Mouse (Mus musculus) liver, embryonic 13.5 days (tissue): ENCODE measurements around the gene Slc4a2. TPM values are rescaled to one million over a fixed set of nuclear protein-coding genes. Genes with fewer than 3 reads are reported as not detected.

Experiments
- ATAC-seq: fragments of 200-750 bp; cut with Nextera tagmentation; 2 replicates; pipeline ENCODE4 v1.8.0; 2017; ENCODE audit warnings: low read depth, mild to moderate bottlenecking, moderate number of reproducible peaks, moderate library complexity
- DNase-seq: peaks from one replicate; pipeline ENCODE4 v3.0.0; 2022
- H3K27ac ChIP-seq: fragments of 300-500 bp; sonication (generic); 2 replicates; pipeline ENCODE4 v1.5.1; 2015; ENCODE audit warnings: moderate library complexity, mild to moderate bottlenecking, inconsistent platforms
- H3K27me3 ChIP-seq: fragments of 300-500 bp; sonication (generic); 2 replicates; pipeline ENCODE4 v1.6.1; 2015; ENCODE audit warnings: mild to moderate bottlenecking, inconsistent platforms
- H3K36me3 ChIP-seq: fragments of 300-500 bp; sonication (generic); 2 replicates; pipeline ENCODE4 v1.6.1; 2015; ENCODE audit warnings: mild to moderate bottlenecking, inconsistent platforms
- H3K4me1 ChIP-seq: fragments of 300-500 bp; sonication (generic); replicated peaks from 2 replicates; pipeline ENCODE4 v1.6.1; 2015; ENCODE audit warnings: inconsistent platforms
- H3K4me2 ChIP-seq: fragments of 300-500 bp; sonication (generic); 2 replicates; pipeline ENCODE4 v1.6.1; 2015; ENCODE audit warnings: inconsistent platforms, mild to moderate bottlenecking, moderate library complexity
- H3K4me3 ChIP-seq: fragments of 300-500 bp; sonication (generic); replicated peaks from 2 replicates; pipeline ENCODE4 v1.5.1; 2015; ENCODE audit warnings: mild to moderate bottlenecking, inconsistent platforms
- H3K9ac ChIP-seq: fragments of 300-500 bp; sonication (generic); 2 replicates; pipeline ENCODE4 v1.6.1; 2015; ENCODE audit warnings: mild to moderate bottlenecking, inconsistent platforms
- H3K9me3 ChIP-seq: fragments of 300-500 bp; sonication (generic); replicated peaks from 2 replicates; pipeline ENCODE4 v1.6.1; 2016; ENCODE audit warnings: inconsistent platforms
- WGBS: fragments of 180-500 bp; shearing (Covaris S2); methylation state at CpG from one replicate; pipeline ENCODE4 v1.1.7; 2015; ENCODE audit not compliant: insufficient replicate concordance; 5-methylcytosine and 5-hydroxymethylcytosine counted together
- polyA plus RNA-seq: library from polyadenylated mRNA; unstranded; fragments of >200 nt; fragmentation: Nextera tagmentation; extraction: Ambion mirVana; gene quantifications from 2 replicates; pipeline ENCODE4 v1.2.1, GENCODE M21; 2015

Slc4a2 gene
- polyA plus RNA-seq, 1 experiment from 2014 or later = 9.0 TPM

- no peaks in the 10 kb centered on the region for H3K9me3 ChIP-seq
- H3K4me3 ChIP-seq = peak overlapping the region; percentile 49
- no peak overlapping the region; the same call in 1 of the 2 replicates for H3K27ac ChIP-seq
- 6% methylated on average over 61 of the region's 67 CpGs for WGBS
- no peak for DNase-seq
- ATAC-seq = no peak
- H3K4me1 ChIP-seq = peaks cover 44% of the 10 kb centered on the region
- H3K9ac ChIP-seq = peak overlapping the region; percentile 37; the same call in 1 of the 2 replicates
- peaks cover 42% of the 10 kb centered on the region for H3K27me3 ChIP-seq
- peak overlapping the region; percentile 66 for H3K4me2 ChIP-seq
- H3K36me3 ChIP-seq = peaks cover 32% of the 10 kb centered on the region
Measured at GRCm38 (mm10) chr5:24474723-24475261, 51.2 kb downstream of the Slc4a2 start.

GRCm38 (mm10) chr5:24475476-24476241, 52.0 kb downstream of the Slc4a2 start:
- Histone ChIP-seq H3K4me1 (peaks cover 48% of the 10 kb centered on the region), H3K36me3 (peaks cover 41% of the 10 kb centered on the region), H3K4me2 (no peak overlapping the region), H3K4me3 (no peak overlapping the region), H3K9ac (no peak overlapping the region), H3K9me3 (no peaks in the 10 kb centered on the region), H3K27me3 (peaks cover 42% of the 10 kb centered on the region), H3K27ac (no peak overlapping the region)
- 71% methylated on average over 6 of the region's 6 CpGs for WGBS
- DNase-seq (no peak), ATAC-seq (no peak)

- DNase-seq (no peak), ATAC-seq (no peak)
- no peak overlapping the region for H3K27ac ChIP-seq
- no peaks in the 10 kb centered on the region for H3K9me3 ChIP-seq
- no peak overlapping the region for H3K9ac ChIP-seq
- WGBS = 86% methylated on average over 9 of the region's 9 CpGs
- peaks cover 61% of the 10 kb centered on the region for H3K36me3 ChIP-seq
- peaks cover 31% of the 10 kb centered on the region for H3K27me3 ChIP-seq
- no peak overlapping the region for H3K4me2 ChIP-seq
- peaks cover 52% of the 10 kb centered on the region for H3K4me1 ChIP-seq
- no peak overlapping the region for H3K4me3 ChIP-seq
Measured at GRCm38 (mm10) chr5:24477909-24478308, 54.3 kb downstream of the Slc4a2 start.

- no peak overlapping the region for H3K9ac ChIP-seq
- peak; percentile 32 for DNase-seq
- no peak overlapping the region for H3K4me3 ChIP-seq
- H3K9me3 ChIP-seq = no peaks in the 10 kb centered on the region
- no peak overlapping the region for H3K27ac ChIP-seq
- H3K4me2 ChIP-seq = no peak overlapping the region
- peaks cover 79% of the 10 kb centered on the region for H3K36me3 ChIP-seq
- no peaks in the 10 kb centered on the region for H3K27me3 ChIP-seq
- H3K4me1 ChIP-seq = peaks cover 37% of the 10 kb centered on the region
- no peak for ATAC-seq
- WGBS = 21% methylated on average over 4 of the region's 4 CpGs
Measured at GRCm38 (mm10) chr5:24481647-24482046, 58.0 kb downstream of the Slc4a2 start.

GRCm38 (mm10) chr5:24482247-24483079, 58.8 kb downstream of the Slc4a2 start:
- WGBS = 71% methylated on average over 41 of the region's 41 CpGs
- H3K36me3 ChIP-seq = peaks cover 78% of the 10 kb centered on the region
- 0 out of 2 replicates have a peak overlapping the region, but pooled peaks have one; percentile 17 for H3K9ac ChIP-seq
- H3K9me3 ChIP-seq = no peaks in the 10 kb centered on the region
- no peaks in the 10 kb centered on the region for H3K27me3 ChIP-seq
- DNase-seq (no peak), ATAC-seq (peak; percentile 59)
- peak overlapping the region; percentile 16; the same call in 1 of the 2 replicates for H3K4me3 ChIP-seq
- peak overlapping the region; percentile 37 for H3K4me2 ChIP-seq
- peaks cover 37% of the 10 kb centered on the region for H3K4me1 ChIP-seq
- H3K27ac ChIP-seq = peak overlapping the region; percentile 70

- Histone ChIP-seq H3K27me3 (no peaks in the 10 kb centered on the region), H3K36me3 (peaks cover 78% of the 10 kb centered on the region), H3K9ac (no peak overlapping the region; the same call in 1 of the 2 replicates), H3K9me3 (no peaks in the 10 kb centered on the region), H3K4me1 (peaks cover 37% of the 10 kb centered on the region), H3K27ac (peak overlapping the region; percentile 70), H3K4me3 (no peak overlapping the region), H3K4me2 (peak overlapping the region; percentile 37)
- 0 out of 2 replicates have a peak, but pooled peaks have one; percentile 6 for ATAC-seq
- DNase-seq = peak; percentile 31
- WGBS = 48% methylated on average over 11 of the region's 11 CpGs
Measured at GRCm38 (mm10) chr5:24483326-24483725, 59.7 kb downstream of the Slc4a2 start.

- H3K36me3 ChIP-seq = peaks cover 78% of the 10 kb centered on the region
- H3K9me3 ChIP-seq = no peaks in the 10 kb centered on the region
- H3K4me2 ChIP-seq = peak overlapping the region; percentile 53
- DNase-seq (no peak), ATAC-seq (no peak)
- H3K4me3 ChIP-seq = peak overlapping the region; percentile 35
- peak overlapping the region; percentile 26; the same call in 1 of the 2 replicates for H3K9ac ChIP-seq
- H3K4me1 ChIP-seq = peaks cover 33% of the 10 kb centered on the region
- WGBS = 82% methylated on average over 22 of the region's 22 CpGs
- H3K27me3 ChIP-seq = no peaks in the 10 kb centered on the region
- H3K27ac ChIP-seq = peak overlapping the region; percentile 39; the same call in 1 of the 2 replicates
Measured at GRCm38 (mm10) chr5:24484963-24485362, 61.3 kb downstream of the Slc4a2 start.

- peaks cover 29% of the 10 kb centered on the region for H3K4me1 ChIP-seq
- 5% methylated on average over 8 of the region's 8 CpGs for WGBS
- H3K36me3 ChIP-seq = peaks cover 78% of the 10 kb centered on the region
- no peak overlapping the region for H3K4me3 ChIP-seq
- no peak overlapping the region for H3K27ac ChIP-seq
- H3K9me3 ChIP-seq = no peaks in the 10 kb centered on the region
- DNase-seq = peak; percentile 61
- H3K4me2 ChIP-seq = no peak overlapping the region
- no peaks in the 10 kb centered on the region for H3K27me3 ChIP-seq
- no peak overlapping the region for H3K9ac ChIP-seq
- ATAC-seq = no peak
Measured at GRCm38 (mm10) chr5:24486097-24486496, 62.5 kb downstream of the Slc4a2 start.

- peaks cover 24% of the 10 kb centered on the region for H3K4me1 ChIP-seq
- H3K27me3 ChIP-seq = no peaks in the 10 kb centered on the region
- H3K27ac ChIP-seq = no peak overlapping the region
- 76% methylated on average over 5 of the region's 5 CpGs for WGBS
- peaks cover 78% of the 10 kb centered on the region for H3K36me3 ChIP-seq
- H3K9ac ChIP-seq = no peak overlapping the region
- DNase-seq (no peak), ATAC-seq (no peak)
- H3K4me3 ChIP-seq = no peak overlapping the region
- H3K4me2 ChIP-seq = no peak overlapping the region
- H3K9me3 ChIP-seq = no peaks in the 10 kb centered on the region
Measured at GRCm38 (mm10) chr5:24486738-24487137, 63.1 kb downstream of the Slc4a2 start.

- H3K27ac ChIP-seq = no peak overlapping the region
- no peak overlapping the region for H3K4me3 ChIP-seq
- no peaks in the 10 kb centered on the region for H3K9me3 ChIP-seq
- DNase-seq = no peak
- WGBS = 83% methylated on average over 14 of the region's 14 CpGs
- peaks cover 87% of the 10 kb centered on the region for H3K36me3 ChIP-seq
- H3K9ac ChIP-seq = no peak overlapping the region
- H3K4me1 ChIP-seq = peaks cover 5% of the 10 kb centered on the region; the same call in 1 of the 2 replicates
- ATAC-seq = no peak
- no peaks in the 10 kb centered on the region for H3K27me3 ChIP-seq
- H3K4me2 ChIP-seq = no peak overlapping the region
Measured at GRCm38 (mm10) chr5:24490413-24490920, 66.8 kb downstream of the Slc4a2 start.
